ENCODE assay signal across 18 mouse cellular contexts in genomic region chr1:79571126-79571525, GRCm38 (mm10).
DNase-seq lines count a peak whose midpoint lies in the region; ATAC-seq and TF ChIP-seq lines count a peak whose summit lies in the region.
"Had no signal": no experiment of that assay in that cellular context is flagged by ENCODE, and none has a peak within 500 bp of the region (broad histone marks: within the 10 kb centered on the region; RNA-seq: fewer than 3 reads in every experiment).

No protein-coding gene starts in this region.

- no peak for TF ChIP-seq CTCF in midbrain, postnatal 0 days (IDR thresholded peaks at IDR 0.05)

- no peaks in the 10 kb centered on the region for H3K9me3 ChIP-seq in midbrain, embryonic 11.5 days (ENCODE audit: control insufficient read depth, low read length)
- H3K9me3 ChIP-seq in midbrain, embryonic 13.5 days = no peaks in the 10 kb centered on the region
- no peaks in the 10 kb centered on the region for H3K9me3 ChIP-seq in midbrain, postnatal 0 days (ENCODE audit: low read length)
- no peaks in the 10 kb centered on the region for H3K9me3 ChIP-seq in midbrain, embryonic 16.5 days (replicated peaks; ENCODE audit: control insufficient read depth, low read length, poor library complexity, severe bottlenecking)
- H3K9me3 ChIP-seq: embryonic facial prominence, embryonic 10.5 days; embryonic facial prominence, embryonic 12.5 days; forebrain, embryonic 13.5 days; forebrain, embryonic 15.5 days had no signal

- peak; percentile 79 for DNase-seq in midbrain, embryonic 11.5 days (ENCODE audit: low spot score, missing footprints)
- peak; percentile 9 for DNase-seq in midbrain, postnatal 0 days (ENCODE audit: low spot score)
- DNase-seq in retina, embryonic 14.5 days (ENCODE audit: low spot score) = peak; percentile 59
- no peak for DNase-seq in ovary, postnatal 10 days (ENCODE audit: low spot score)
- no peak for DNase-seq in heart, adult 9 months (ENCODE audit: low spot score in 2 of 2)
- DNase-seq: adrenal gland, adult 2 months; adrenal gland, postnatal 10 days; adrenal gland, postnatal 25 days; cerebellum, adult 11-12 months; cerebellum, adult 2 months; cerebellum, adult 9-10 months; cerebellum, postnatal 25 days had no signal

- no peak overlapping the region for H3K4me2 ChIP-seq in midbrain, embryonic 11.5 days
- no peak overlapping the region for H3K4me2 ChIP-seq in midbrain, embryonic 13.5 days (replicated peaks)
- H3K4me2 ChIP-seq in midbrain, postnatal 0 days (ENCODE audit: low read depth, low read length, poor library complexity, severe bottlenecking) = no peak overlapping the region
- H3K4me2 ChIP-seq in midbrain, embryonic 16.5 days (ENCODE audit: low read length) = no peak overlapping the region
- H3K4me2 ChIP-seq: embryonic facial prominence, embryonic 12.5 days; forebrain, embryonic 13.5 days; forebrain, embryonic 15.5 days had no signal

- H3K27ac ChIP-seq in midbrain, embryonic 11.5 days (ENCODE audit: low read depth, low read length) = no peak overlapping the region
- H3K27ac ChIP-seq in midbrain, embryonic 13.5 days = no peak overlapping the region
- H3K27ac ChIP-seq in midbrain, postnatal 0 days (ENCODE audit: low read depth, low read length) = no peak overlapping the region
- H3K27ac ChIP-seq in midbrain, embryonic 16.5 days (ENCODE audit: low read length) = no peak overlapping the region
- H3K27ac ChIP-seq: embryonic facial prominence, embryonic 10.5 days; embryonic facial prominence, embryonic 12.5 days; forebrain, embryonic 13.5 days; forebrain, embryonic 15.5 days had no signal

- no peaks in the 10 kb centered on the region for H3K4me1 ChIP-seq in midbrain, embryonic 11.5 days (ENCODE audit: control insufficient read depth, insufficient read depth, low read length)
- H3K4me1 ChIP-seq in midbrain, embryonic 13.5 days (replicated peaks) = no peaks in the 10 kb centered on the region
- no peaks in the 10 kb centered on the region for H3K4me1 ChIP-seq in midbrain, postnatal 0 days (ENCODE audit: insufficient read depth, low read length)
- no peaks in the 10 kb centered on the region for H3K4me1 ChIP-seq in midbrain, embryonic 16.5 days (ENCODE audit: control insufficient read depth, insufficient read depth, low read length)
- H3K4me1 ChIP-seq: embryonic facial prominence, embryonic 10.5 days; embryonic facial prominence, embryonic 12.5 days; forebrain, embryonic 13.5 days; forebrain, embryonic 15.5 days had no signal

- no peak overlapping the region for H3K9ac ChIP-seq in midbrain, embryonic 11.5 days (ENCODE audit: low read length)
- H3K9ac ChIP-seq in midbrain, embryonic 13.5 days (replicated peaks) = no peak overlapping the region
- no peak overlapping the region for H3K9ac ChIP-seq in midbrain, postnatal 0 days (replicated peaks; ENCODE audit: low read length, poor library complexity, severe bottlenecking)
- H3K9ac ChIP-seq in midbrain, embryonic 16.5 days (ENCODE audit: low read depth, low read length) = no peak overlapping the region
- H3K9ac ChIP-seq: embryonic facial prominence, embryonic 12.5 days; forebrain, embryonic 13.5 days; forebrain, embryonic 15.5 days had no signal

- no peak overlapping the region for H3K4me3 ChIP-seq in midbrain, embryonic 11.5 days (ENCODE audit: low read depth, low read length)
- H3K4me3 ChIP-seq in midbrain, embryonic 13.5 days (replicated peaks) = no peak overlapping the region
- no peak overlapping the region for H3K4me3 ChIP-seq in midbrain, postnatal 0 days (ENCODE audit: low read depth, low read length)
- no peak overlapping the region for H3K4me3 ChIP-seq in midbrain, embryonic 16.5 days (ENCODE audit: low read depth, low read length)
- H3K4me3 ChIP-seq: embryonic facial prominence, embryonic 10.5 days; embryonic facial prominence, embryonic 12.5 days; forebrain, embryonic 13.5 days; forebrain, embryonic 15.5 days had no signal

- no peak for ATAC-seq in midbrain, embryonic 11.5 days (ENCODE audit: low FRiP score)
- no peak for ATAC-seq in midbrain, embryonic 13.5 days
- no peak for ATAC-seq in midbrain, postnatal 0 days (ENCODE audit: low FRiP score)
- ATAC-seq in midbrain, embryonic 16.5 days = no peak
- ATAC-seq: forebrain, embryonic 13.5 days; forebrain, embryonic 15.5 days had no signal

- WGBS in midbrain, embryonic 11.5 days = 57% methylated on average over 6 of the region's 6 CpGs
- WGBS in midbrain, embryonic 13.5 days = 34% methylated on average over 6 of the region's 6 CpGs
- WGBS in midbrain, postnatal 0 days = 20% methylated on average over 6 of the region's 6 CpGs
- WGBS in midbrain, embryonic 16.5 days = 31% methylated on average over 6 of the region's 6 CpGs

- no peaks in the 10 kb centered on the region for H3K27me3 ChIP-seq in midbrain, embryonic 11.5 days (ENCODE audit: control insufficient read depth, insufficient read depth, low read length)
- H3K27me3 ChIP-seq in midbrain, embryonic 13.5 days = no peaks in the 10 kb centered on the region
- no peaks in the 10 kb centered on the region for H3K27me3 ChIP-seq in midbrain, postnatal 0 days (ENCODE audit: insufficient read depth, low read length)
- H3K27me3 ChIP-seq in midbrain, embryonic 16.5 days (ENCODE audit: control insufficient read depth, insufficient read depth, low read depth, low read length) = no peaks in the 10 kb centered on the region
- H3K27me3 ChIP-seq: embryonic facial prominence, embryonic 12.5 days; forebrain, embryonic 13.5 days; forebrain, embryonic 15.5 days had no signal

- H3K36me3 ChIP-seq in midbrain, embryonic 11.5 days (ENCODE audit: control insufficient read depth, insufficient read depth, low read length) = no peaks in the 10 kb centered on the region
- H3K36me3 ChIP-seq in midbrain, embryonic 13.5 days = no peaks in the 10 kb centered on the region
- H3K36me3 ChIP-seq in midbrain, postnatal 0 days (ENCODE audit: insufficient read depth, low read length) = no peaks in the 10 kb centered on the region
- H3K36me3 ChIP-seq in midbrain, embryonic 16.5 days (ENCODE audit: control insufficient read depth, insufficient read depth, low read length) = no peaks in the 10 kb centered on the region
- H3K36me3 ChIP-seq: embryonic facial prominence, embryonic 10.5 days; embryonic facial prominence, embryonic 12.5 days; forebrain, embryonic 15.5 days had no signal

Comparison
In these comparisons a context has a peak if more than half of its experiments do, and no peak if none do; other contexts are left out.
1. DNase-seq: peak in midbrain, embryonic 11.5 days (single experiment), midbrain, postnatal 0 days (single experiment) and retina, embryonic 14.5 days (single experiment); none in ovary, postnatal 10 days (single experiment) and heart, adult 9 months (0 of 2).